Mouse (Mus musculus) c-Kit-positive CD71-negative TER-119-negative erythroid progenitor cells, embryonic 14.5 days (primary cell): ENCODE results near the gene Prkab1.

Experiments
- DNase-seq: peaks from one replicate; pipeline ENCODE4 v3.0.0-alpha.2; 2013; ENCODE audit warnings: low read depth

The Prkab1 gene

GRCm38 (mm10) chr5:116018196-116018595 is 6.1 kb downstream of the Prkab1 start:
- DNase-seq, result no peak

GRCm38 (mm10) chr5:116017391-116017790 is 6.9 kb downstream of the Prkab1 start:
- no peak for DNase-seq

DNA sequence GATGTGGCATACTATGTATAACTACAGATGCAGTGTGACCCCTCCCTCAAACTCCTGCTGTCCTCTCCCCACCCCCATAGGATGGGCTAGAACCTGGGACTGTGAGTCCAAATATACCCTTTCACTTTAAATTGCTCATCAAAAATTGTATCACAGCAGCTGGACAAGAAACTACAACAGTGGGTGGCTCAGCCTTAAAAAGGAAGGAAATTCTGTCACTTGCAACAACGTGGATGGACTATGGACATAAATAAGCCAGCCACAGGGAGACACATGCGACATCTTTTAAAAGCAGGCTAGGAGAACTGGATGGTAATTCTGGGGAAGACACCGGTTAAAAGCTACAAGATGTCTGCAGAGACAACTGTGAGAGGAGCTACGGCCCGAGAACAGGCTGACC is 7.8 kb downstream of the Prkab1 start:
- no peak for DNase-seq

GRCm38 (mm10) chr5:116014237-116014636 is 10.1 kb downstream of the Prkab1 start:
- no peak for DNase-seq

- DNase-seq, result no peak
Observed at GRCm38 (mm10) chr5:116013821-116014220, 10.5 kb downstream of the Prkab1 start.

DNA sequence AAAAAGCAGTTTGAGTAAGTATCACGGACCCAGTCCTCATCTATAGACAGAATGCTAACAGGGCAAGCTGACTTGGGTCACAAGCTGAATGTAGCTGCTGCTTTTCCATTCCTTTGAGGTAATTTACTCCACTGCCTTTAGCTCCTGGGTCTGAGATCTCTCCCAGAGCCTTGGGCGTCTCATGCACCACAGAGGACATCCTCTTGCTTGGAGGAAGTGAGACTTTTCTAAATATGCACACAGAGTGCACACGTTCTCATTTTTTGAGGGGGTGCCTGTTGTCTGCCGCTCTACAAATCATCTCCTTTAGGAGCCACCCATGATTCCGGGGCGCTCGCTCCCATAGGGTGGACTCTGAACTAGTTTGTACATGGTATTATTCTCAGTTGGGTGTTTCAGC is 11.8 kb downstream of the Prkab1 start:
- no peak for DNase-seq

- no peak for DNase-seq
Observed at GRCm38 (mm10) chr5:116011700-116012099, 12.6 kb downstream of the Prkab1 start.

GRCm38 (mm10) chr5:116009884-116010627 is 14.3 kb downstream of the Prkab1 start:
- DNase-seq, result no peak

DNA sequence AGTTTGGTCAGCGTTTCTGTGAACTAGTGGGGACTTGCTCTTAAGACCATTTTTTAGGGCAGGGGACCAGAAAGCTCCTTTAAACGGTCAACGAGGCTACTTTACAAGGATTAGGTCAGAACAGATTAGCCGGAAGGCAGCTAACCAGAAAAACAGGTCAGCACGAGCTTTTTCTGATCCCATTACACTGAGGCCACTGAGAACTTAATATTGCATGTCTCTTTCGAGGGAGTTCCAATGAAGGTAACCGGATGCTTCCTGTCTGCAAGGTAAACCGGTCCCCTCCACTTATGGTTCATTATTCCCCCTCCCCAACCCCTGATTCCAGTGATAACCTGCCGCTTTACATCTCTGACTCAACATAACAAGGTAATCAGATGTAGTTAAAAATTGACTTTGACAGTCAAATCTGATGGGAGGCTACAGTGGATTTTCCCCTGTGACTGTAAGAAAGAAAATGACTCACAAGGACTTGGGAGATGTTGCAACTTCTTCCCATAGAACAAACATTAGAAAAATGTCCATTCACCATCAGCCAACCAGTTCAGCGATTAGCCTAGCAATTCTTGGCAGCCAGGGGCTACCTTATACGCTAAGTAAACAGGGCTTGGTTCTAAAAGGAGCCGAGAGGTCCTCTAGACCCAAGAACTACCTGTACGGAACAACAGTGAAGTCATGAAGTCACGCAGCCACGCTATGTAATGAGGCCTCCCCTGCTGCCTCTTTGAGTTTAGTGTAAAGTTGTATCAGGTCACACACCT is 15.0 kb downstream of the Prkab1 start:
- no peak for DNase-seq

DNA sequence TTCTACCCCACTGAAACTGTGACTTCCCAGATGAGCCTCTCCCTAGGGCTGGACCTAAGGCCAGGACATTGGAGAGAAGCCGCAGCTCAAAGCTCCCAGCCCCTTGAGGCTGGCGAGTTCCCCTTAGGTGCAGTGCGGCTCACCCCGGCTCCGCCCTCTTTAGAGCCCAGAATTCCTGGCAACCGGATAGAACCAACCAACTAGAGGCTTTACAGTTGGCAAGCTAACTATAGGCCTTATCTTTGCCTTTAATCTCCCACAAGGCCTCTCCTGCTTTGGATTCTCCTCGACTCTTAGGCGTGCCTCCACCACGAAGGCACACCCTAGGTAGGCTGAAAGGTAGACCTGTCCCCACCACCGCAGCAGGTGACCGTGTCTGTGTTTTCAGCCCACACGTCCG is 16.6 kb downstream of the Prkab1 start:
- DNase-seq, result no peak

GRCm38 (mm10) chr5:116006324-116007099 is 17.8 kb downstream of the Prkab1 start:
- DNase-seq, result no peak

- DNase-seq, result no peak
Observed at GRCm38 (mm10) chr5:116004271-116004670, 20.0 kb downstream of the Prkab1 start.

DNA sequence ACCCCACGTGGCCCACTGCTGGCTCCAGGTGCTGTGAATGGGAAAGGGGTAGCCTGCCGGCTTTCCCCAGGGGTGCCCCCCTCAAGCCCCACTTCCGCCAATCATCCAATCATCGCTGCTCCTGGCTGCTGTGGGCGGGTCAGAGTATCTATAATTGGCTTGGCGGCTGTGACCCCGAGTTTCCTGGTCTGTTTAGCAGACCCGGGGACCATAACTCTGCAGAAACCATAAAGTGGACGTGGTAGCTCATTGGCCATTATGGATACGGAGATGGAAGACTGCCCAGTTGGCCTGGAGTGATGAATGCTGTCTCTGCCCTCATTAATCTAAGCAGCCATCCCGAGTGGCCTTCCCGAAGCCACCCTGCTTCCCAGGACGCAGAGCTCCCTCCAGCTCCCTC is 20.5 kb downstream of the Prkab1 start:
- DNase-seq, result no peak

- DNase-seq, result no peak
Observed at GRCm38 (mm10) chr5:116003154-116003553, 21.2 kb downstream of the Prkab1 start.

DNA sequence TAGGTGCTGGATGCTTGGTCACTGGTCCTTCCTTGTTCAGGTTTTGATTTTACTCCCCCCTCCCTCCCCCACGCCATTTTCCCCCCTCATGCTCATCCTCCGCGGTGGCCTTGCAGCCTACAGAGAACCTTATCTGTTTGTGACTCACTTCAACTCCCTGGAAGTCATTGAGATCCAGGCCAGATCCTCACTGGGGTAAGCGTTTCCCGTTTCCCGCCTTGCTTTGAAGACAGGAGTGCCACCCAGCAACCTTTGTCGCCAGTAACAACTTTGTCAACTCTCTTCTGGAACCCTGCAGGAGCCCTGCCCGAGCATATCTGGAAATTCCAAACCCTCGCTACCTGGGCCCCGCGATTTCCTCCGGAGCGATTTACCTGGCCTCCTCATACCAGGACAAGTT is 26.9 kb downstream of the Prkab1 start:
- DNase-seq, result no peak

GRCm38 (mm10) chr5:115994101-115994500 is 30.2 kb downstream of the Prkab1 start:
- no peak for DNase-seq

GRCm38 (mm10) chr5:115991717-115992116 is 32.6 kb downstream of the Prkab1 start:
- DNase-seq, result no peak

DNA sequence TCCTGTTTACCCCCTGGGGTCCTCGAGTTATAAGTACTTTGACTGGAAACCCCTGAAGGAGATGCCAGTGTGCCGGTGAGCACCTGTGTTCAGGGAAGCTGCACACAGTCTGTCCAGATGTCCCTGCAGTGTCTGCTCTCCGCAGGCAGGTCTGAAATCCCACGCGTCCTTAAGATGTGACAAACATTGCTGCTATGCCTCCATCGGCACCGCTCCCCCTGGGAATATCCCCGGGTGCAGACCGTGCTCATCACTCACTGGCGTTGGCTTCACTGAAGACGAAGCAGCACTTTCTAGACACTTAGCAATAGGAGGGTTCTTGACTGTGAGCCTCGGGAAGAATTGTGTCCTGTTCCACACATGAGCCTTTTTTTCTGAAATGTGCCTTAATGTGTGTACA is 37.0 kb downstream of the Prkab1 start:
- DNase-seq, result no peak

- no peak for DNase-seq
Observed at GRCm38 (mm10) chr5:115985101-115985500, 39.2 kb downstream of the Prkab1 start.

DNA sequence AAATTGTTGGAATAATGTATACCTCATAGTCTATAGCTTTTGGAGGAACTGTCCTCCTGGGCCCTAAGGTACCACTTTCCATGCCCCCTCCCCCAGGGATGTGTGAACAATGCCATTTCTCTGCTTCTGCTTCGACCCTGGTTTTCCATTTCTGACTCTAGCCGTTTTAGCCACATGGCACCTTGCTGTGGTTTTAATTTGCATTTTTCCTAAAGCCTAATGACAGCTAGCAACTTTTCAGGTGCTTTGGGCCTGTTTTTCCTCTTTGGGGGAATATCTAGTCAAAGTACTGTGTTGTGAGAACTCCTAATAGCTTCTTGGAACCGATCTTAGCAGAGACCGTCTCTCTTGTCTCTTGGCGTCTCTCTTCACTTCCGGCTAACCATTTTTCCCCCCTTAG is 39.9 kb downstream of the Prkab1 start:
- DNase-seq, result no peak

DNA sequence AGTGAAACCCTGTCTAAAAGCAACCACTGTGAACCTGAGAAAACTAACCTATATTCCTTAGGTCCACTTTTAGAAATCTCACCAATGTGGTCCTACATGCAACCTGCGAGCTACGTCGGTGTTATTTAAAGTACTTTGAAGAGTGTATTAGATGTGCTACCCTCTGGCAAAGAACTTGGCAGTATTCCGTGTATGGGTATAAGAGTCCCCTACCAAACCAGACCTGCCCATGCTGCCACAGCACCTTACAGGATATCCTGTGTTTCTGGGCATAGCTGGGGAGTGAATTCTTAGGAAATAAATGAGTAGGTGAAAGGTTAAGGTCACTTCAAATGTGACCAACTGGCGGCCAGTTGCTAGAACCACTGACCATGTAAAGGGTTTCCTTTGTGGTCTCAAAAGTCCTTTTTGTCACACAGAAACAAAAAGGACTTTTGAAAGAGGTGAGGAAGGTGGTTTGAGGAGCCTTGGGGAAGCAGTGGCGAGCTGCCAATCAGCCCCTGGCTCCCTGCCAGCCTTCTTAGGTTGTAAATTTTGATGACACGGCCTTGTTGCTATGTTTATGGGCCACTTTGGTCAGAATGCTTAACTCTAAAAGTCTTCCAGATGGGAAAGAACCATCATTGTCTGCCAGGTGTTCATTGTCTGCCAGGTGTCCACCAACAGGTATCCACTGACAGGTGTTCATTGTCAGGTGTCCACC is 41.5 kb downstream of the Prkab1 start:
- DNase-seq, result no peak

- DNase-seq, result no peak
Observed at GRCm38 (mm10) chr5:115980537-115980936, 43.8 kb downstream of the Prkab1 start.
